ENCODE assay signal across 12 mouse cellular contexts in genomic region chr3:138858649-138859048, GRCm38 (mm10).
A peak's percentile ranks its signal among the peaks of the same experiment; 100 is the strongest.
DNase-seq lines count a peak whose midpoint lies in the region; ATAC-seq and TF ChIP-seq lines count a peak whose summit lies in the region.
"Had no signal": no experiment of that assay in that cellular context is flagged by ENCODE, and none has a peak within 500 bp of the region (broad histone marks: within the 10 kb centered on the region; RNA-seq: fewer than 3 reads in every experiment).

No protein-coding gene starts in this region.

- ATAC-seq in intestine, embryonic 14.5 days (replicated peaks; ENCODE audit: low FRiP score, low TSS enrichment, low read depth): no peak
- no peak for ATAC-seq in intestine, postnatal 0 days
- no peak for ATAC-seq in embryonic facial prominence, embryonic 14.5 days (ENCODE audit: low read depth)
- no peak for ATAC-seq in limb, embryonic 14.5 days (ENCODE audit: low FRiP score, low read depth)
- ATAC-seq: activated CD4-positive, CD25-positive, alpha-beta regulatory T cell, adult 4 months; inflammation-experienced regulatory T-cells, adult 6 months had no signal

- no peaks in the 10 kb centered on the region for H3K36me3 ChIP-seq in intestine, embryonic 14.5 days (ENCODE audit: control insufficient read depth, insufficient read depth, low read length)
- H3K36me3 ChIP-seq in intestine, postnatal 0 days (ENCODE audit: control insufficient read depth, insufficient read depth): no peaks in the 10 kb centered on the region
- H3K36me3 ChIP-seq in embryonic facial prominence, embryonic 14.5 days (ENCODE audit: control insufficient read depth, insufficient read depth, low read length): no peaks in the 10 kb centered on the region
- no peaks in the 10 kb centered on the region for H3K36me3 ChIP-seq in limb, embryonic 14.5 days (ENCODE audit: control insufficient read depth, insufficient read depth, low read length)
- H3K36me3 ChIP-seq: liver, embryonic 15.5 days had no signal

- TF ChIP-seq POLR2A in cortical plate, adult 2 months (IDR thresholded peaks at IDR 0.05; ENCODE audit: extremely low read depth, insufficient read depth, low read length): no peak
- no peak for TF ChIP-seq POLR2A in limb, embryonic 14.5 days (IDR thresholded peaks at IDR 0.05; ENCODE audit: borderline replicate concordance, extremely low read depth, insufficient read depth, insufficient read length)

- H3K4me2 ChIP-seq in intestine, embryonic 14.5 days (ENCODE audit: low read length): no peak overlapping the region
- H3K4me2 ChIP-seq in intestine, postnatal 0 days (replicated peaks; ENCODE audit: low read depth): no peak overlapping the region
- H3K4me2 ChIP-seq in embryonic facial prominence, embryonic 14.5 days (ENCODE audit: low read depth, low read length): no peak overlapping the region
- no peak overlapping the region for H3K4me2 ChIP-seq in limb, embryonic 14.5 days (replicated peaks; ENCODE audit: low read depth, low read length, severe bottlenecking)
- H3K4me2 ChIP-seq: liver, embryonic 15.5 days had no signal

- no peaks in the 10 kb centered on the region for H3K27me3 ChIP-seq in intestine, embryonic 14.5 days (replicated peaks; ENCODE audit: control insufficient read depth, insufficient read depth, low read length)
- no peaks in the 10 kb centered on the region for H3K27me3 ChIP-seq in intestine, postnatal 0 days (replicated peaks; ENCODE audit: control insufficient read depth, insufficient read depth, low read length)
- no peaks in the 10 kb centered on the region for H3K27me3 ChIP-seq in embryonic facial prominence, embryonic 14.5 days (replicated peaks; ENCODE audit: control insufficient read depth, insufficient read depth, low read length)
- no peaks in the 10 kb centered on the region for H3K27me3 ChIP-seq in limb, embryonic 14.5 days (ENCODE audit: control insufficient read depth, insufficient read depth, low read length)
- H3K27me3 ChIP-seq: liver, embryonic 15.5 days had no signal

- H3K4me1 ChIP-seq in intestine, embryonic 14.5 days (replicated peaks; ENCODE audit: control insufficient read depth, insufficient read depth, low read length): peaks cover 28% of the 10 kb centered on the region
- no peaks in the 10 kb centered on the region for H3K4me1 ChIP-seq in intestine, postnatal 0 days (replicated peaks; ENCODE audit: control insufficient read depth, insufficient read depth, low read length)
- H3K4me1 ChIP-seq in cortical plate, adult 2 months (ENCODE audit: control insufficient read depth, insufficient read depth, low read length): peaks cover 41% of the 10 kb centered on the region
- peaks cover 51% of the 10 kb centered on the region for H3K4me1 ChIP-seq in embryonic facial prominence, embryonic 14.5 days (ENCODE audit: control insufficient read depth, insufficient read depth, low read length)
- H3K4me1 ChIP-seq in limb, embryonic 14.5 days (ENCODE audit: control insufficient read depth, insufficient read depth, low read length): peaks cover 58% of the 10 kb centered on the region
- H3K4me1 ChIP-seq: liver, embryonic 15.5 days had no signal

- no peak for DNase-seq in intestine, embryonic 14.5 days (ENCODE audit: low spot score)
- no peak for DNase-seq in embryonic facial prominence, embryonic 14.5 days (ENCODE audit: low spot score)
- no peak for DNase-seq in limb, embryonic 14.5 days (ENCODE audit: low spot score)
- DNase-seq in c-Kit-positive CD71-positive TER-119-positive erythroid progenitor cells, embryonic 14.5 days (ENCODE audit: low spot score): no peak
- DNase-seq in frontal cortex, adult 2 months (ENCODE audit: extremely low spot score in 1 of 2, low spot score in 1 of 2): no peak
- no peak for DNase-seq in left cerebral cortex, adult 18-20 months (ENCODE audit: low spot score in 2 of 2)
- DNase-seq: right cerebral cortex, postnatal 4 days had no signal

- H3K27ac ChIP-seq in intestine, embryonic 14.5 days (ENCODE audit: low read depth): peak overlapping the region; percentile 76
- H3K27ac ChIP-seq in intestine, postnatal 0 days (ENCODE audit: low read depth, low read length): no peak overlapping the region; the same call in 1 of the 2 replicates
- H3K27ac ChIP-seq in cortical plate, adult 2 months (ENCODE audit: insufficient read depth, low read length): peak overlapping the region; percentile 87
- peak overlapping the region; percentile 73 for H3K27ac ChIP-seq in embryonic facial prominence, embryonic 14.5 days (replicated peaks; ENCODE audit: low read depth, low read length)
- peak overlapping the region; percentile 22; the same call in 1 of the 2 replicates for H3K27ac ChIP-seq in limb, embryonic 14.5 days (replicated peaks; ENCODE audit: low read depth, low read length)
- H3K27ac ChIP-seq: liver, embryonic 15.5 days had no signal

- no peaks in the 10 kb centered on the region for H3K9me3 ChIP-seq in intestine, embryonic 14.5 days (ENCODE audit: control insufficient read depth, low read length)
- H3K9me3 ChIP-seq in intestine, postnatal 0 days (ENCODE audit: control insufficient read depth): no peaks in the 10 kb centered on the region
- no peaks in the 10 kb centered on the region for H3K9me3 ChIP-seq in embryonic facial prominence, embryonic 14.5 days (ENCODE audit: control insufficient read depth, low read length)
- no peaks in the 10 kb centered on the region for H3K9me3 ChIP-seq in limb, embryonic 14.5 days (ENCODE audit: control insufficient read depth, low read length)
- H3K9me3 ChIP-seq: liver, embryonic 15.5 days had no signal

- TF ChIP-seq CTCF in intestine, postnatal 0 days (IDR thresholded peaks at IDR 0.05; ENCODE audit: low read depth): no peak
- no peak for TF ChIP-seq CTCF in cortical plate, adult 2 months (IDR thresholded peaks at IDR 0.05; ENCODE audit: extremely low read depth, insufficient read depth, low read length)

- 59% methylated on average over 6 of the region's 6 CpGs for whole genome bisulfite sequencing in intestine, embryonic 14.5 days
- WGBS in intestine, postnatal 0 days: 81% methylated on average over 6 of the region's 6 CpGs
- 72% methylated on average over 6 of the region's 6 CpGs for WGBS in embryonic facial prominence, embryonic 14.5 days
- 68% methylated on average over 6 of the region's 6 CpGs for WGBS in limb, embryonic 14.5 days

- H3K9ac ChIP-seq in intestine, embryonic 14.5 days (ENCODE audit: low read length): no peak overlapping the region
- no peak overlapping the region for H3K9ac ChIP-seq in intestine, postnatal 0 days (ENCODE audit: low read depth, low read length)
- no peak overlapping the region for H3K9ac ChIP-seq in embryonic facial prominence, embryonic 14.5 days (ENCODE audit: low read depth, low read length)
- no peak overlapping the region for H3K9ac ChIP-seq in limb, embryonic 14.5 days (ENCODE audit: low read depth, low read length, severe bottlenecking)
- H3K9ac ChIP-seq: liver, embryonic 15.5 days had no signal

- H3K4me3 ChIP-seq in intestine, embryonic 14.5 days (ENCODE audit: low read depth, low read length): no peak overlapping the region
- no peak overlapping the region for H3K4me3 ChIP-seq in intestine, postnatal 0 days (ENCODE audit: low read depth, low read length)
- no peak overlapping the region for H3K4me3 ChIP-seq in cortical plate, adult 2 months (ENCODE audit: insufficient read depth, low read length)
- no peak overlapping the region for H3K4me3 ChIP-seq in embryonic facial prominence, embryonic 14.5 days (ENCODE audit: low read depth, low read length)
- H3K4me3 ChIP-seq in limb, embryonic 14.5 days (replicated peaks; ENCODE audit: low read length): no peak overlapping the region
- H3K4me3 ChIP-seq: liver, embryonic 15.5 days had no signal
